Mouse (Mus musculus): ENCODE results near the gene AU040320. TPM values are rescaled to one million over a fixed set of nuclear protein-coding genes. Genes with fewer than 3 reads are reported as not detected.
A peak's percentile ranks its signal among the peaks of the same experiment; 100 is the strongest.

Gene AU040320
- total RNA-seq, 2 experiments from 2014 or later = 53.5 to 59.9 TPM

DNA sequence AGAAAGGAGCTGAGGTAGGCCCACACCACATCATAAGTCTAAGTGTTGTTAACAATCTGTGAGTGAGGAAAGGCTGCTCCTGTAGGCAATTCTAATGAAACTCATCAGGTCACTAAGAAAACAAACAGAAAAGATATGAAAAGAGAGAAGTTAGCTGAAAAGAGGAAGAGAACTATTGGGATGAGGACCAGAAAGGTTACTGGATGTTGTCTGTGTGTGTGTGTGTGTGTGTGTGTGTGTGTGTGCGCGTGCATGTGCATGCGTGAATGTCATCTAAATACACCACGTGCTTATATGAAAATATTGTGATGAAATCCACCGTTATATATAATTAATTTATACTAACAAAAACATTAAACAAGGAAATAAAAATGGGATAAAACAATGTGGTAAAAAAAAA lies 130.3 kb downstream of the AU040320 start:
- intact Hi-C loops (cut with DNase I) = no loop called here
- no peak for DNase-seq (ENCODE audit: extremely low spot score in 1 of 2, low spot score in 2 of 2)
- H3K4me3 ChIP-seq = no peak overlapping the region
- TF ChIP-seq CTCF (IDR thresholded peaks at IDR 0.05) = no peak
- no peak overlapping the region for H3K27ac ChIP-seq

- TF ChIP-seq CTCF (IDR thresholded peaks at IDR 0.05) = peak; percentile 40
- intact Hi-C loops (cut with DNase I) = no loop called here
Observed at GRCm38 (mm10) chr4:126885953-126886352, 132.6 kb downstream of the AU040320 start.

GRCm38 (mm10) chr4:126889879-126890278 lies 136.5 kb downstream of the AU040320 start:
- no peak for TF ChIP-seq CTCF (IDR thresholded peaks at IDR 0.05)
- intact Hi-C loops (cut with DNase I) = no loop called here
- H3K4me3 ChIP-seq = no peak overlapping the region
- DNase-seq (ENCODE audit: extremely low spot score in 1 of 2, low spot score in 2 of 2) = no peak
- no peak overlapping the region for H3K27ac ChIP-seq

More at GRCm38 (mm10) chr4:126885953-126886352, 132.6 kb downstream of the AU040320 start:
- Histone ChIP-seq H3K4me3 (no peak overlapping the region), H3K27ac (no peak overlapping the region)
- no peak for DNase-seq (ENCODE audit: extremely low spot score in 1 of 2, low spot score in 2 of 2)

Other genes with a start within 250 kb of the AU040320 start
- gene Ago4, start 220.1 kb upstream of the AU040320 start, total RNA-seq (2021) = 1 to 10 TPM; 7.6 to 9.6 TPM
- gene Clspn, start 196.6 kb upstream of the AU040320 start, total RNA-seq (2021) = under 1 TPM; 0.63 to 0.75 TPM
- gene 5730409E04Rik, start 143.7 kb upstream of the AU040320 start, total RNA-seq (2021) = 10 to 100 TPM; 70.6 to 72.1 TPM
- 10 to 100 TPM; 90.8 to 91.9 TPM for gene Psmb2, start 75.9 kb upstream of the AU040320 start, total RNA-seq (2021)
- gene Tfap2e, start 17.3 kb upstream of the AU040320 start, total RNA-seq (2021) = not detected
- 1,000 to 10,000 TPM in 1 of 2 experiments, 100 to 1,000 TPM in 1; 980 to 1,003 TPM for gene Ncdn, start 106 bp upstream of the AU040320 start, total RNA-seq (2021)
- gene Zmym4, start 214.6 kb downstream of the AU040320 start, total RNA-seq (2021) = 10 to 100 TPM; 46.3 to 59.0 TPM